Mouse (Mus musculus) liver, embryonic 14.5 days (tissue): ENCODE results near the gene Ntsr2.

ENCODE experiments used
- CTCF ChIP-seq: IDR thresholded peaks from 2 replicates; pipeline ENCODE4 v1.5.1; 2016; ENCODE audit warnings: antibody characterized with exemption, low read depth, control low read depth
- EP300 ChIP-seq: IDR thresholded peaks from 2 replicates; pipeline ENCODE4 v1.6.1; 2016; ENCODE audit warnings: antibody characterized with exemption, low read depth

DNA sequence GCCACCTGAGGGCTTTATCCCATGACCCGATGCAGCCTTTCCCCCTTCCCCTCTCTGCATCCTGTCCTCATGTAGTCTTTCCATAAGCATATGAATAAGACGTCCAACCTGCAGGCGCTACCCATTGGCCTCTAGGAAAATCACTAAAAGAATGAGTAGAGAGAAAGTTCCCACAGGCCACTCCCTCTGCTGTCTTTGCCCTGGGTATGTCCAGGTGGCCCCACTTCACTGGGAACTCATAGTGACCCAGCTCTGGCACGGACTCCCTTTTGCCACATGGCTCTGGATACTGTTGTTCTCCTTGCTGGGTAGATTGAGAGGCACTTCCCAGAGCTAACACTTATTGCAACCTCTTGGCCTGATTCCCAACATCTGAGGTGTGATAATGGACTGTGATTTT is 2.4 kb downstream of the Ntsr2 start:
- TF ChIP-seq CTCF (no peak), EP300 (no peak)
